Mouse (Mus musculus): ENCODE results near the gene Popdc3. TPM values are rescaled to one million over a fixed set of nuclear protein-coding genes. Genes with fewer than 3 reads are reported as not detected.

Gene Popdc3
- polyA plus RNA-seq, 1 experiment from 2014 or later, result 15.5 TPM

DNA sequence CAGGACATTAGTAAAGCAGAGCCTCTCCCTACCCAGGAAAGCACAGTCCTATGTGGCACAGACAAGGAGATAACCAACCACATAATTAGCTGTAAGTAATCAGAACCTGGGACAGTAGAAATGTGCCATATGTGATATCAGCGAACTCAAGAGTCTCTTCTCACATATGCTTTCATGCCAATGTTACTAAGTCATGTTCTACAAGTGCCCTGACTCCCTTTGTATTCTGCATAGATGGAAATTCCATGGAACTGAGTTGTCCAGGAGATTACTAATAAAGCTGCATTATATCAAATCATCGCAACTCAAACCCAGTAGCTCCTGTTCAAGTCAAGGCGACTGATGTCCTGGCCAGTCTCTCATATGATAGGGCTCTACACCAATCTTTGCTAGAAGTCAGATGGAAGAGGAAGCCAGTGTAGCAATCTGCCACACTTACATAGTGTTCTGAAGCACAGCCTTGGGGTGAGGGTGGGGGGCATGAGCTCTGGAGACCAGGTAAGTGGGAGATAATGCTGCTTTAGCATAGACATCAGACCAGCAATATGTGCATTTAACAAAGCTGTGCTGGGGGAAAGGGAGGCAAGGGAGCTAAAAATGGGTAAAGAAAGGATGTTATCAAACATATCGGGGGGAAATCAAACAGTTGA is 2.9 kb downstream of the Popdc3 start:
- Histone ChIP-seq H3K36me3 (ENCODE audit: control insufficient read depth, insufficient read depth, low read length) (no peaks in the 10 kb centered on the region), H3K4me2 (no peak overlapping the region), H3K9me3 (replicated peaks; ENCODE audit: control insufficient read depth, low read length) (no peaks in the 10 kb centered on the region), H3K27ac (ENCODE audit: low read depth, low read length) (0 out of 2 replicates have a peak overlapping the region, but pooled peaks have one; percentile 30), H3K9ac (ENCODE audit: low read depth, low read length) (no peak overlapping the region), H3K4me3 (ENCODE audit: low read depth, low read length) (no peak overlapping the region), H3K4me1 (ENCODE audit: control insufficient read depth, insufficient read depth, low read length) (peaks cover 7% of the 10 kb centered on the region; the same call in 1 of the 2 replicates), H3K27me3 (ENCODE audit: control insufficient read depth, insufficient read depth, low read length) (no peaks in the 10 kb centered on the region)
- no peak for ATAC-seq (replicated peaks; ENCODE audit: insufficient number of reproducible peaks, low FRiP score, low TSS enrichment)
- WGBS (ENCODE audit: insufficient replicate concordance), result 68% methylated on average over 4 of the region's 4 CpGs

DNA sequence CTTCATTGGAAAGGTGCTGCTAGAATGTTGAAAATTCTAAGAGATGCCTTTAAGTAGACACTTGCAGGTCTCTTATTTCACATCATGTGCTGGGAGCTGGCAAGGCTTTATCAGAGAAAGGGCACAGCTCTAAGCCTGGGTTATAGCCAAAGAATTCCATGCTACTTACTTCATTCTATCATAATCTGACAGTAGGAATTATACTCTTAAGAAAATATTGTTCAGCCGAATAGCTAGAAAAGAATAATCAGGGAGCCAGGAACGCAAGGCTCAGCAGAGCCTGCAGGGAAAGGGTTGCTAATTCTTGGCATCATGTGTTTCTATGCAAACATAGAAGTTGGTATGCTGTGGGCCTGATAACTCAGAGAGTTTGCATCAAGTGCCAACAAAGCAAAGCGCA is 3.4 kb downstream of the Popdc3 start:
- no peak overlapping the region for H3K4me3 ChIP-seq (ENCODE audit: low read depth, low read length)
- WGBS (ENCODE audit: insufficient replicate concordance), result 61% methylated on average over 3 of the region's 3 CpGs
- H3K4me1 ChIP-seq (ENCODE audit: control insufficient read depth, insufficient read depth, low read length), result peaks cover 7% of the 10 kb centered on the region; the same call in 1 of the 2 replicates
- ATAC-seq (replicated peaks; ENCODE audit: insufficient number of reproducible peaks, low FRiP score, low TSS enrichment), result no peak
- no peaks in the 10 kb centered on the region for H3K27me3 ChIP-seq (ENCODE audit: control insufficient read depth, insufficient read depth, low read length)
- H3K9ac ChIP-seq (ENCODE audit: low read depth, low read length), result no peak overlapping the region
- no peak overlapping the region for H3K4me2 ChIP-seq
- no peak overlapping the region for H3K27ac ChIP-seq (ENCODE audit: low read depth, low read length)
- no peaks in the 10 kb centered on the region for H3K9me3 ChIP-seq (replicated peaks; ENCODE audit: control insufficient read depth, low read length)
- no peaks in the 10 kb centered on the region for H3K36me3 ChIP-seq (ENCODE audit: control insufficient read depth, insufficient read depth, low read length)

GRCm38 (mm10) chr10:45185457-45185856 is 7.6 kb downstream of the Popdc3 start:
- no peak overlapping the region for H3K4me2 ChIP-seq
- no peak overlapping the region for H3K4me3 ChIP-seq (ENCODE audit: low read depth, low read length)
- no peak overlapping the region for H3K9ac ChIP-seq (ENCODE audit: low read depth, low read length)
- WGBS (ENCODE audit: insufficient replicate concordance), result 64% methylated on average over 2 of the region's 2 CpGs
- H3K36me3 ChIP-seq (ENCODE audit: control insufficient read depth, insufficient read depth, low read length), result no peaks in the 10 kb centered on the region
- H3K9me3 ChIP-seq (replicated peaks; ENCODE audit: control insufficient read depth, low read length), result no peaks in the 10 kb centered on the region
- no peak for ATAC-seq (replicated peaks; ENCODE audit: insufficient number of reproducible peaks, low FRiP score, low TSS enrichment)
- H3K27me3 ChIP-seq (ENCODE audit: control insufficient read depth, insufficient read depth, low read length), result no peaks in the 10 kb centered on the region
- H3K27ac ChIP-seq (ENCODE audit: low read depth, low read length), result no peak overlapping the region
- H3K4me1 ChIP-seq (ENCODE audit: control insufficient read depth, insufficient read depth, low read length), result peaks cover 6% of the 10 kb centered on the region; the same call in 1 of the 2 replicates

GRCm38 (mm10) chr10:45193330-45194310 is 15.7 kb downstream of the Popdc3 start:
- WGBS (ENCODE audit: insufficient replicate concordance), result 70% methylated on average over 14 of the region's 14 CpGs
- Histone ChIP-seq H3K4me1 (ENCODE audit: control insufficient read depth, insufficient read depth, low read length) (no peaks in the 10 kb centered on the region), H3K4me3 (ENCODE audit: low read depth, low read length) (no peak overlapping the region), H3K9me3 (replicated peaks; ENCODE audit: control insufficient read depth, low read length) (no peaks in the 10 kb centered on the region), H3K9ac (ENCODE audit: low read depth, low read length) (no peak overlapping the region), H3K4me2 (no peak overlapping the region), H3K27me3 (ENCODE audit: control insufficient read depth, insufficient read depth, low read length) (no peaks in the 10 kb centered on the region), H3K36me3 (ENCODE audit: control insufficient read depth, insufficient read depth, low read length) (no peaks in the 10 kb centered on the region), H3K27ac (ENCODE audit: low read depth, low read length) (no peak overlapping the region)
- no peak for ATAC-seq (replicated peaks; ENCODE audit: insufficient number of reproducible peaks, low FRiP score, low TSS enrichment)

DNA sequence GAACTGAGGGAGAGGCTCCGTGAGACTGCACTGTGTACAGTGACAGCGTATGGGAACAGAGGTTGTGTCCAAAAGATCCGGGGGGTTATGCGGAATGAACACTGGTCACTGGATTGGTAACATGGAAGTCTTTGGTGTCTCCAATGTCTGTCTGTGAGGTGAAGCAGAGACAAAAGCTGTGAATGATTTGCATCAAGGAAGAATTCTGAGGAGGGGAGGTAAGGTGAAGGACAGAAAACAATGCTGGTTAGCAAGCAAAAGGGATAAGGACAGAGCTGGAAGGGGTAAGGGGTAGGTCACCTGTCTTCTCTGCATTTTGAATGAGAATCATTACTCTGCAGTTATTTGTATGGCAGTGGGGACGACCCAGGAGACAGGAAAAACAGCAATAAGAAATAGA is 16.6 kb downstream of the Popdc3 start:
- Histone ChIP-seq H3K9me3 (replicated peaks; ENCODE audit: control insufficient read depth, low read length) (no peaks in the 10 kb centered on the region), H3K9ac (ENCODE audit: low read depth, low read length) (no peak overlapping the region), H3K27ac (ENCODE audit: low read depth, low read length) (no peak overlapping the region), H3K4me1 (ENCODE audit: control insufficient read depth, insufficient read depth, low read length) (no peaks in the 10 kb centered on the region), H3K36me3 (ENCODE audit: control insufficient read depth, insufficient read depth, low read length) (no peaks in the 10 kb centered on the region), H3K4me3 (ENCODE audit: low read depth, low read length) (no peak overlapping the region), H3K27me3 (ENCODE audit: control insufficient read depth, insufficient read depth, low read length) (no peaks in the 10 kb centered on the region), H3K4me2 (no peak overlapping the region)
- WGBS (ENCODE audit: insufficient replicate concordance), result 81% methylated on average over 5 of the region's 5 CpGs
- no peak for ATAC-seq (replicated peaks; ENCODE audit: insufficient number of reproducible peaks, low FRiP score, low TSS enrichment)

GRCm38 (mm10) chr10:45204582-45204981 is 26.7 kb downstream of the Popdc3 start:
- Histone ChIP-seq H3K4me3 (ENCODE audit: low read depth, low read length) (no peak overlapping the region), H3K36me3 (ENCODE audit: control insufficient read depth, insufficient read depth, low read length) (no peaks in the 10 kb centered on the region), H3K9me3 (replicated peaks; ENCODE audit: control insufficient read depth, low read length) (no peaks in the 10 kb centered on the region), H3K4me2 (no peak overlapping the region), H3K27ac (ENCODE audit: low read depth, low read length) (no peak overlapping the region), H3K9ac (ENCODE audit: low read depth, low read length) (no peak overlapping the region), H3K4me1 (ENCODE audit: control insufficient read depth, insufficient read depth, low read length) (no peaks in the 10 kb centered on the region), H3K27me3 (ENCODE audit: control insufficient read depth, insufficient read depth, low read length) (no peaks in the 10 kb centered on the region)
- 59% methylated on average over 1 of the region's 1 CpGs for WGBS (ENCODE audit: insufficient replicate concordance)
- no peak for ATAC-seq (replicated peaks; ENCODE audit: insufficient number of reproducible peaks, low FRiP score, low TSS enrichment)

DNA sequence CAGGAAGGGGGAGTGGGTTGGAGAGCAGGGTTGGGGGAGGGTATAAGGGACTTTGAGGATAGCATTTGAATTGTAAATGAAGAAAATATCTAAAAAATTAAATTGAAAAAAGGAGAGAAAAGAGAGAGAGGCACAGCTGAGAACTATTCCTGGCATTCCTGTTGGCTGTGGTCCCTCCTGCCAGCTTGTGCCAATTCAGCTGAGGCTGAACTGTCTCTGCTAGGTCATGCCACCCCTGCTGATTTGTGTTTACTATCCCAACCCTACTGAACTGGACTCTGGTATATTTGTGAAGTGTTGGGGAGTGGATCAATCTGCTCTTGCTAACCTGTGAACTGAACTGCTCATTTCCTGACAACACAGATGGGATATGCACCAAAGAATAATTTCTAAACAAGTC is 32.3 kb downstream of the Popdc3 start:
- no peak overlapping the region for H3K9ac ChIP-seq (ENCODE audit: low read depth, low read length)
- H3K27ac ChIP-seq (ENCODE audit: low read depth, low read length), result no peak overlapping the region
- H3K9me3 ChIP-seq (replicated peaks; ENCODE audit: control insufficient read depth, low read length), result no peaks in the 10 kb centered on the region
- H3K4me1 ChIP-seq (ENCODE audit: control insufficient read depth, insufficient read depth, low read length), result no peaks in the 10 kb centered on the region
- no peak for ATAC-seq (replicated peaks; ENCODE audit: insufficient number of reproducible peaks, low FRiP score, low TSS enrichment)
- no peaks in the 10 kb centered on the region for H3K36me3 ChIP-seq (ENCODE audit: control insufficient read depth, insufficient read depth, low read length)
- H3K27me3 ChIP-seq (ENCODE audit: control insufficient read depth, insufficient read depth, low read length), result no peaks in the 10 kb centered on the region
- no peak overlapping the region for H3K4me2 ChIP-seq
- H3K4me3 ChIP-seq (ENCODE audit: low read depth, low read length), result no peak overlapping the region

DNA sequence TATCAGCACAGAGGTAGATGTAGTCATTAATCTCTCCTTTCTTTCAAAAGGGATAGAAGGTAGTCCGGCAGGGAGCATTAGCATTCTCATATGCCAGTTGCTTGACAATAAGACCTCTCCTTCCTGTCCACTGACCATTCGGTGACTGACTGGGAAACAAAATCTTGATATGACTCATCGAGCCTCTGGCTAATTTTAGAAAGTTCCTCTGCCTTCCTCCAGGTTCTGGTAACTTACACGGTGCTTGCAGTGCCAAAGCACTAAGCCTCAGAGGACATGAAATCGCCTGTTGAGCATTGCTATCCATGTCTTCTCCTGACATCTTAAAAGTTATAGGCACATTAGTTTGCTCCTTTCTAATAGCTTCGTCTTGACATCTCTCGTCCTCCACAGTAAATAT is 38.8 kb downstream of the Popdc3 start:
- Histone ChIP-seq H3K27ac (ENCODE audit: low read depth, low read length) (peak overlapping the region; percentile 68), H3K4me3 (ENCODE audit: low read depth, low read length) (no peak overlapping the region), H3K9ac (ENCODE audit: low read depth, low read length) (no peak overlapping the region), H3K4me1 (ENCODE audit: control insufficient read depth, insufficient read depth, low read length) (peaks cover 5% of the 10 kb centered on the region; the same call in 1 of the 2 replicates), H3K4me2 (no peak overlapping the region), H3K9me3 (replicated peaks; ENCODE audit: control insufficient read depth, low read length) (no peaks in the 10 kb centered on the region), H3K36me3 (ENCODE audit: control insufficient read depth, insufficient read depth, low read length) (no peaks in the 10 kb centered on the region), H3K27me3 (ENCODE audit: control insufficient read depth, insufficient read depth, low read length) (no peaks in the 10 kb centered on the region)
- 36% methylated on average over 7 of the region's 7 CpGs for WGBS (ENCODE audit: insufficient replicate concordance)
- ATAC-seq (replicated peaks; ENCODE audit: insufficient number of reproducible peaks, low FRiP score, low TSS enrichment), result no peak
